Mouse (Mus musculus): ENCODE measurements around the gene Gpr176. TPM values are rescaled to one million over a fixed set of nuclear protein-coding genes. Genes with fewer than 3 reads are reported as not detected.

Gene Gpr176
- polyA plus RNA-seq, 2 experiments, result 0.28 to 0.36 TPM

DNA sequence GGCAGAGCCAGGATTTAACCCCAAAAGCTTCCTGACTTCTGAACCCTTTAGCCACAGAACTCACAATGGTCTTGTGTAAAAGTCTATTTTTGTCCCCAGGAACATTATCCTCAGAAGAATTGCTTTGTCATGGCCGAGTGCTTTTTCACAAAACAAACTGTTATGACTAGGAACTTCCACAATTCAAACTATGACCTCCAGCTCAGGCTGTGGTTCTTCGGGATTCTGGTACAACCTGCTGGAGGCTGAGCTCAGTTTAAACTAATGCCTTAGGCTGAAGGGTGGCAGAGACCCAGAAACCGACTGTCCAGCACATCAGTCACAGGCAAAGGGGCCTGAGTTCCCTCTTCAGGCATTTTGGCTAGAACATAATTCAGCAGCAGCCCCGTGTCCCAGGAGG, 19.7 kb downstream of the Gpr176 start:
- TF ChIP-seq POLR2A (IDR thresholded peaks at IDR 0.05; ENCODE audit: borderline replicate concordance, extremely low read depth, insufficient read depth, insufficient read length), result no peak
- no peak overlapping the region for H3K27ac ChIP-seq (replicated peaks; ENCODE audit: low read depth, low read length)
- no peak overlapping the region for H3K9ac ChIP-seq (ENCODE audit: low read depth, low read length, severe bottlenecking)
- no peaks in the 10 kb centered on the region for H3K27me3 ChIP-seq (ENCODE audit: control insufficient read depth, insufficient read depth, low read length)
- ATAC-seq (ENCODE audit: low FRiP score, low read depth) (no peak), DNase-seq (ENCODE audit: low spot score) (no peak)
- 0 out of 2 replicates have a peak, but pooled peaks cover 2% of the 10 kb centered on the region for H3K4me1 ChIP-seq (ENCODE audit: control insufficient read depth, insufficient read depth, low read length)
- no peak overlapping the region for H3K4me2 ChIP-seq (replicated peaks; ENCODE audit: low read depth, low read length, severe bottlenecking)
- 65% methylated on average over 4 of the region's 4 CpGs for WGBS
- H3K36me3 ChIP-seq (ENCODE audit: control insufficient read depth, insufficient read depth, low read length), result no peaks in the 10 kb centered on the region
- no peak overlapping the region for H3K4me3 ChIP-seq (replicated peaks; ENCODE audit: low read length)
- H3K9me3 ChIP-seq (ENCODE audit: control insufficient read depth, low read length), result no peaks in the 10 kb centered on the region

DNA sequence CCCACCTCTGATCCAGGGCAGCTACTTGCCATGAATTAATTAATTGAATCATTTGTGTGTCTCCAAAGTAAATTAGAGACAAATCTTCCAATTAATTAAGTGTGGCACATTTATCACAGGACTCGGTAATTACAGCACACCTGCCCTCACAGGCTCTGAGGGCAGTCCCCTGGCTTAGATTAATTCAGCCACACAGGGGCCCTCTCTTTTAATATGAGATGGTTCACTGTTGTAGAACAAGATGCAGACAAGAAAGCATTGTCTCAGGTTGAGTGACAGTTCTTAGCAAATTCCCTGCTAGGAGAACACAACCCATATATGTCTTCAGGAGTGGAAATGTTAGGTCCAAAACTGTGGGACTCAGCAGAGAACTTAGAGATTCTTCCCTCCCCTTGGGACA, 27.7 kb downstream of the Gpr176 start:
- Histone ChIP-seq H3K27me3 (ENCODE audit: control insufficient read depth, insufficient read depth, low read length) (no peaks in the 10 kb centered on the region), H3K9me3 (ENCODE audit: control insufficient read depth, low read length) (no peaks in the 10 kb centered on the region), H3K4me1 (ENCODE audit: control insufficient read depth, insufficient read depth, low read length) (no peaks in the 10 kb centered on the region), H3K4me3 (replicated peaks; ENCODE audit: low read length) (no peak overlapping the region), H3K36me3 (ENCODE audit: control insufficient read depth, insufficient read depth, low read length) (no peaks in the 10 kb centered on the region), H3K9ac (ENCODE audit: low read depth, low read length, severe bottlenecking) (no peak overlapping the region), H3K27ac (replicated peaks; ENCODE audit: low read depth, low read length) (no peak overlapping the region), H3K4me2 (replicated peaks; ENCODE audit: low read depth, low read length, severe bottlenecking) (no peak overlapping the region)
- ATAC-seq (ENCODE audit: low FRiP score, low read depth), result no peak
- no peak for TF ChIP-seq POLR2A (IDR thresholded peaks at IDR 0.05; ENCODE audit: borderline replicate concordance, extremely low read depth, insufficient read depth, insufficient read length)
- WGBS, result 35% methylated on average over 1 of the region's 1 CpGs
- no peak for DNase-seq (ENCODE audit: low spot score)

DNA sequence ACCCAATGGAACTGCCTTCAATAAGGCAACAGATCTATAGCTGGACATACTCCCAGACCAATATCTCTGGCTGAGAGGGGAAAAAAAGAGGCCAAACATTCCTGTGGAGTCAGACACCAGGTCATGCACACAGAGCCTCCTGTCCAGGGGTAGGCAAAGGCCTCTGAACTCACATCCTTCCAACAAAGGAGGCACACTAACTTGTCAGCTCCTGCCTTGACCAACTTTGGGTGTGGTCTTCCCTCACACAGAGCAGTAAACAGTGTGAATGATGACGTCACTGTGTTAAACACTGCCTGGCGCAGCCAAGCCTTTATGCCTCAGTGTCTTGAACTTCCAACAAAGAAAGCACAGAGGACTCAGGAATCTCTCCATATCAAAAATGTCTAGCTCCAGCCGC, 29.3 kb downstream of the Gpr176 start:
- Histone ChIP-seq H3K4me1 (ENCODE audit: control insufficient read depth, insufficient read depth, low read length) (peaks cover 2% of the 10 kb centered on the region; the same call in 1 of the 2 replicates), H3K9ac (ENCODE audit: low read depth, low read length, severe bottlenecking) (no peak overlapping the region), H3K27ac (replicated peaks; ENCODE audit: low read depth, low read length) (no peak overlapping the region), H3K27me3 (ENCODE audit: control insufficient read depth, insufficient read depth, low read length) (no peaks in the 10 kb centered on the region), H3K9me3 (ENCODE audit: control insufficient read depth, low read length) (no peaks in the 10 kb centered on the region), H3K4me2 (replicated peaks; ENCODE audit: low read depth, low read length, severe bottlenecking) (no peak overlapping the region), H3K4me3 (replicated peaks; ENCODE audit: low read length) (no peak overlapping the region), H3K36me3 (ENCODE audit: control insufficient read depth, insufficient read depth, low read length) (no peaks in the 10 kb centered on the region)
- 60% methylated on average over 3 of the region's 3 CpGs for WGBS
- ATAC-seq (ENCODE audit: low FRiP score, low read depth) (no peak), DNase-seq (ENCODE audit: low spot score) (no peak)
- TF ChIP-seq POLR2A (IDR thresholded peaks at IDR 0.05; ENCODE audit: borderline replicate concordance, extremely low read depth, insufficient read depth, insufficient read length), result no peak

DNA sequence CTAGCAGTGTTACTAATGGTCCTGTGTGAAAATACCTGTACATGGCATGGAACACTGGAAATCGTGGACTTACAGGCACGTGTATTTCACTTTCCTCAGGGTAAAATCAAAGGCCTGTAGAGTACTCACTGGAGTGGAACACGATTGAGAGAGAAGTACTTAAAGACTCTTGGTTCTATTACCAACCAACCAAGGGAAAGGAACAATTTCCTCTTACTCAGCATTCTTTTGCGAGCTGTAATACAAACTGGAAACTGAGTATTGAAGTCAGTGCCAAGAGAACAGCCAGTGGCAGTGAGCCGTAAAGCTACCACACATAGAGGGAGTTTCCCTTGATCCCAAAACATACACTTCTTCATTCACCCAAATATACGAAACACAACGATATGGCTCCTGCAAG, 31.9 kb downstream of the Gpr176 start:
- ATAC-seq (ENCODE audit: low FRiP score, low read depth), result no peak
- H3K4me3 ChIP-seq (replicated peaks; ENCODE audit: low read length), result no peak overlapping the region
- TF ChIP-seq POLR2A (IDR thresholded peaks at IDR 0.05; ENCODE audit: borderline replicate concordance, extremely low read depth, insufficient read depth, insufficient read length), result no peak
- H3K4me1 ChIP-seq (ENCODE audit: control insufficient read depth, insufficient read depth, low read length), result peaks cover 2% of the 10 kb centered on the region; the same call in 1 of the 2 replicates
- H3K27ac ChIP-seq (replicated peaks; ENCODE audit: low read depth, low read length), result no peak overlapping the region
- H3K9ac ChIP-seq (ENCODE audit: low read depth, low read length, severe bottlenecking), result no peak overlapping the region
- H3K27me3 ChIP-seq (ENCODE audit: control insufficient read depth, insufficient read depth, low read length), result no peaks in the 10 kb centered on the region
- no peak overlapping the region for H3K4me2 ChIP-seq (replicated peaks; ENCODE audit: low read depth, low read length, severe bottlenecking)
- 59% methylated on average over 7 of the region's 7 CpGs for WGBS
- H3K9me3 ChIP-seq (ENCODE audit: control insufficient read depth, low read length), result no peaks in the 10 kb centered on the region
- no peak for DNase-seq (ENCODE audit: low spot score)
- no peaks in the 10 kb centered on the region for H3K36me3 ChIP-seq (ENCODE audit: control insufficient read depth, insufficient read depth, low read length)

DNA sequence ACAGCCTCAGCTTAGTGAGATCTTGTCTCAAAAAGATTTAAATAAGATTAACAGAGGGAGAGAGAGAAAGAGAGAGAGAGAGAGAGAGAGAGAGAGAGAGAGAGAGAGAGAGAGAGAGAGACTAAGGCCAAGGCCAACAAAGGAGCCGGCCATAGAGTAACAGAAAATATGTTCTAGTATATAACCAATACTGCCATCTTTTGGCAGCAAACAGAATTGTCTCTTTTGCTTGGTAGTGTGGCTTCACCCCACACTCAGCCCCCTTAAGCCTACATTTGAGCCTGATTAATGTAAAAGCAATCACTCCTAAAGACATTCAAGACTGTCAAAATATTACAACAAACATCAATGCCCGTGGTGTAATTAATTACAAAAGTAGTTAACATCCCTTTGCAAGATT, 37.1 kb downstream of the Gpr176 start:
- H3K27ac ChIP-seq (replicated peaks; ENCODE audit: low read depth, low read length), result no peak overlapping the region
- TF ChIP-seq POLR2A (IDR thresholded peaks at IDR 0.05; ENCODE audit: borderline replicate concordance, extremely low read depth, insufficient read depth, insufficient read length), result no peak
- DNase-seq (ENCODE audit: low spot score) (no peak), ATAC-seq (ENCODE audit: low FRiP score, low read depth) (no peak)
- no peaks in the 10 kb centered on the region for H3K36me3 ChIP-seq (ENCODE audit: control insufficient read depth, insufficient read depth, low read length)
- H3K9ac ChIP-seq (ENCODE audit: low read depth, low read length, severe bottlenecking), result no peak overlapping the region
- no peak overlapping the region for H3K4me3 ChIP-seq (replicated peaks; ENCODE audit: low read length)
- no peaks in the 10 kb centered on the region for H3K9me3 ChIP-seq (ENCODE audit: control insufficient read depth, low read length)
- peaks cover 2% of the 10 kb centered on the region; the same call in 1 of the 2 replicates for H3K4me1 ChIP-seq (ENCODE audit: control insufficient read depth, insufficient read depth, low read length)
- 37% methylated on average over 2 of the region's 2 CpGs for whole genome bisulfite sequencing
- no peak overlapping the region for H3K4me2 ChIP-seq (replicated peaks; ENCODE audit: low read depth, low read length, severe bottlenecking)
- H3K27me3 ChIP-seq (ENCODE audit: control insufficient read depth, insufficient read depth, low read length), result no peaks in the 10 kb centered on the region

DNA sequence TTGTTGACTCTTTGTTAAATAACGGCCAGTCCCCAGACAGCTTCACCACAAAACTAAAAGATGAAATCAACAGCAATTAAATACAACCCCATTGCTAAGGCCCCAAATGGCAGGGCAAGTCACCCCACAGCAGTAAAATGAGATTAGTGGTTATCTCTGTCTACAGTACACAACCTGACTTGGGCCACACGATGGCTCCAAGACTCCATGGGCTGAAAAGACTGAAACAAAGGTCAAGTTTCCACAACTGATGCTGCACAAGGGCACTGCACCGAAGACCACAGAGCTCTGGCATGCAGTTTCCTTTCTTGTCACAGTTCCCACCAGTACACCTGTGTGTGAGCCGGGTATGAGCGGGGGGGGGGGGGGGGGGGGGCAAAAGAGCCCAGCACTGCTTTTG, 50.6 kb downstream of the Gpr176 start:
- no peak for DNase-seq (ENCODE audit: low spot score)
- Histone ChIP-seq H3K9me3 (ENCODE audit: control insufficient read depth, low read length) (no peaks in the 10 kb centered on the region), H3K36me3 (ENCODE audit: control insufficient read depth, insufficient read depth, low read length) (no peaks in the 10 kb centered on the region), H3K9ac (ENCODE audit: low read depth, low read length, severe bottlenecking) (no peak overlapping the region), H3K4me1 (ENCODE audit: control insufficient read depth, insufficient read depth, low read length) (no peaks in the 10 kb centered on the region), H3K27ac (replicated peaks; ENCODE audit: low read depth, low read length) (no peak overlapping the region), H3K4me2 (replicated peaks; ENCODE audit: low read depth, low read length, severe bottlenecking) (no peak overlapping the region), H3K4me3 (replicated peaks; ENCODE audit: low read length) (no peak overlapping the region), H3K27me3 (ENCODE audit: control insufficient read depth, insufficient read depth, low read length) (no peaks in the 10 kb centered on the region)
- ATAC-seq (ENCODE audit: low FRiP score, low read depth), result no peak
- WGBS, result 73% methylated on average over 4 of the region's 5 CpGs
- TF ChIP-seq POLR2A (IDR thresholded peaks at IDR 0.05; ENCODE audit: borderline replicate concordance, extremely low read depth, insufficient read depth, insufficient read length), result no peak
